8 mouse cellular contexts compared by ENCODE assay signal in genomic region chr9:21237368-21238003, GRCm38 (mm10). TPM values are rescaled to one million over a fixed set of nuclear protein-coding genes. Genes with fewer than 3 reads are reported as not detected.
A peak's percentile ranks its signal among the peaks of the same experiment; 100 is the strongest.
DNase-seq lines count a peak whose midpoint lies in the region; ATAC-seq and TF ChIP-seq lines count a peak whose summit lies in the region.

No protein-coding gene starts in this region.

- no peaks in the 10 kb centered on the region for H3K36me3 ChIP-seq in testis, adult 2 months (ENCODE audit: control insufficient read depth, insufficient read depth, low read length)
- peaks cover 18% of the 10 kb centered on the region; the same call in 1 of the 2 replicates for H3K36me3 ChIP-seq in forebrain, embryonic 15.5 days
- H3K36me3 ChIP-seq in kidney, embryonic 16.5 days (ENCODE audit: insufficient read depth, low read length), result peaks cover 28% of the 10 kb centered on the region
- peaks cover 44% of the 10 kb centered on the region for H3K36me3 ChIP-seq in midbrain, embryonic 10.5 days
- peaks cover 10% of the 10 kb centered on the region; the same call in 1 of the 2 replicates for H3K36me3 ChIP-seq in stomach, embryonic 16.5 days (ENCODE audit: control insufficient read depth, insufficient read depth, low read length)

- no peaks in the 10 kb centered on the region for H3K9me3 ChIP-seq in forebrain, embryonic 15.5 days
- H3K9me3 ChIP-seq in kidney, embryonic 16.5 days (ENCODE audit: low read length), result no peaks in the 10 kb centered on the region
- H3K9me3 ChIP-seq in midbrain, embryonic 10.5 days (replicated peaks), result no peaks in the 10 kb centered on the region
- H3K9me3 ChIP-seq in stomach, embryonic 16.5 days (replicated peaks; ENCODE audit: control insufficient read depth, low read length), result 0 out of 2 replicates have a peak, but pooled peaks cover under 1% of the 10 kb centered on the region

- H3K9ac ChIP-seq in forebrain, embryonic 15.5 days (replicated peaks), result peak overlapping the region; percentile 94
- peak overlapping the region; percentile 93 for H3K9ac ChIP-seq in kidney, embryonic 16.5 days (replicated peaks; ENCODE audit: low read length)
- H3K9ac ChIP-seq in stomach, embryonic 16.5 days (ENCODE audit: low read length), result peak overlapping the region; percentile 98

- 21% methylated on average over 19 of the region's 19 CpGs for WGBS in forebrain, embryonic 15.5 days
- 9% methylated on average over 19 of the region's 19 CpGs for WGBS in kidney, embryonic 16.5 days
- 23% methylated on average over 19 of the region's 19 CpGs for WGBS in midbrain, embryonic 10.5 days
- 17% methylated on average over 19 of the region's 19 CpGs for WGBS in stomach, embryonic 16.5 days

- H3K27ac ChIP-seq in testis, adult 2 months (ENCODE audit: control insufficient read depth, insufficient read depth, low read depth, low read length), result no peak overlapping the region; the same call in 1 of the 2 replicates
- H3K27ac ChIP-seq in forebrain, embryonic 15.5 days (replicated peaks), result peak overlapping the region; percentile 86
- H3K27ac ChIP-seq in kidney, embryonic 16.5 days (ENCODE audit: low read length), result peak overlapping the region; percentile 91
- peak overlapping the region; percentile 99 for H3K27ac ChIP-seq in midbrain, embryonic 10.5 days (replicated peaks)
- peak overlapping the region; percentile 93 for H3K27ac ChIP-seq in stomach, embryonic 16.5 days (ENCODE audit: low read length)

- TF ChIP-seq POLR2A in testis, adult 2 months (IDR thresholded peaks at IDR 0.05; ENCODE audit: control insufficient read depth, low read depth, low read length), result no peak

- peaks cover 18% of the 10 kb centered on the region for H3K4me1 ChIP-seq in testis, adult 2 months (ENCODE audit: control insufficient read depth, insufficient read depth, low read length)
- H3K4me1 ChIP-seq in forebrain, embryonic 15.5 days, result peaks cover 22% of the 10 kb centered on the region
- peaks cover 20% of the 10 kb centered on the region for H3K4me1 ChIP-seq in kidney, embryonic 16.5 days (ENCODE audit: insufficient read depth, low read length)
- H3K4me1 ChIP-seq in midbrain, embryonic 10.5 days, result peaks cover 27% of the 10 kb centered on the region
- H3K4me1 ChIP-seq in stomach, embryonic 16.5 days (ENCODE audit: control insufficient read depth, insufficient read depth, low read length), result peaks cover 16% of the 10 kb centered on the region

- 0 out of 2 replicates have a peak, but pooled peaks have one; percentile 33 for ATAC-seq in forebrain, embryonic 15.5 days (replicated peaks)
- no peak; the same call in 1 of the 2 replicates for ATAC-seq in kidney, embryonic 16.5 days (ENCODE audit: low FRiP score, low TSS enrichment)
- ATAC-seq in stomach, embryonic 16.5 days (ENCODE audit: insufficient read depth, low FRiP score), result no peak

- no peak for DNase-seq in testis, postnatal 10 days (ENCODE audit: low spot score)
- DNase-seq in c-Kit-positive CD71-positive TER-119-positive erythroid progenitor cells, embryonic 14.5 days (ENCODE audit: low spot score), result peak; percentile 45
- DNase-seq in midbrain, embryonic 10.5 days (ENCODE audit: low spot score), result peak; percentile 60
- no peak for DNase-seq in urinary bladder, postnatal 4 days (ENCODE audit: low spot score in 2 of 2)

- TF ChIP-seq CTCF in testis, adult 2 months (IDR thresholded peaks at IDR 0.05; ENCODE audit: control insufficient read depth, insufficient read depth, insufficient replicate concordance, low read depth, low read length), result no peak

- peak overlapping the region; percentile 90 for H3K4me3 ChIP-seq in testis, adult 2 months (ENCODE audit: control insufficient read depth, low read depth, low read length)
- peak overlapping the region; percentile 96 for H3K4me3 ChIP-seq in forebrain, embryonic 15.5 days
- peak overlapping the region; percentile 84 for H3K4me3 ChIP-seq in kidney, embryonic 16.5 days (ENCODE audit: low read length)
- peak overlapping the region; percentile 76 for H3K4me3 ChIP-seq in midbrain, embryonic 10.5 days
- peak overlapping the region; percentile 91 for H3K4me3 ChIP-seq in stomach, embryonic 16.5 days (replicated peaks; ENCODE audit: low read length)

- H3K4me2 ChIP-seq in forebrain, embryonic 15.5 days (replicated peaks), result peak overlapping the region; percentile 60
- peak overlapping the region; percentile 72 for H3K4me2 ChIP-seq in kidney, embryonic 16.5 days (replicated peaks; ENCODE audit: low read depth, low read length)
- H3K4me2 ChIP-seq in stomach, embryonic 16.5 days (ENCODE audit: low read depth, low read length), result peak overlapping the region; percentile 85

- H3K27me3 ChIP-seq in testis, adult 2 months (ENCODE audit: control insufficient read depth, insufficient read depth, low read length), result no peaks in the 10 kb centered on the region
- 0 out of 2 replicates have a peak, but pooled peaks cover under 1% of the 10 kb centered on the region for H3K27me3 ChIP-seq in forebrain, embryonic 15.5 days
- H3K27me3 ChIP-seq in kidney, embryonic 16.5 days (ENCODE audit: insufficient read depth, low read length), result no peaks in the 10 kb centered on the region; the same call in 1 of the 2 replicates
- peaks cover 38% of the 10 kb centered on the region for H3K27me3 ChIP-seq in midbrain, embryonic 10.5 days (ENCODE audit: low read depth, poor library complexity, severe bottlenecking)
- no peaks in the 10 kb centered on the region for H3K27me3 ChIP-seq in stomach, embryonic 16.5 days (ENCODE audit: control insufficient read depth, insufficient read depth, low read length)

RNA-seq across cellular contexts. Expression of gene Keap1, which starts 1.7 kb away (rescaled TPM):
- 46.9 and 52.8 TPM in 2 replicates for polyA plus RNA-seq in testis, adult 2 months (2012; rRNA removed)
- polyA plus RNA-seq in forebrain, embryonic 15.5 days (2015; fragmentation: Nextera tagmentation; extraction: Ambion mirVana), result 71.6 and 72.5 TPM in 2 replicates
- polyA plus RNA-seq in kidney, embryonic 16.5 days (2015; fragmentation: Nextera tagmentation; extraction: Ambion mirVana), result 67.4 and 68.1 TPM in 2 replicates
- polyA plus RNA-seq in midbrain, embryonic 10.5 days (2016; fragmentation: Nextera tagmentation; extraction: Ambion mirVana), result 47.1 and 50.8 TPM in 2 replicates
- 52.5 and 56.4 TPM in 2 replicates for polyA plus RNA-seq in stomach, embryonic 16.5 days (2015; fragmentation: Nextera tagmentation; extraction: Ambion mirVana)

RNA-seq across cellular contexts. Expression of gene S1pr5, which starts 10.8 kb away (rescaled TPM):
- polyA plus RNA-seq in testis, adult 2 months (2012; rRNA removed), result not detected in 2 replicates
- 1.6 TPM in 2 replicates for polyA plus RNA-seq in forebrain, embryonic 15.5 days (2015; fragmentation: Nextera tagmentation; extraction: Ambion mirVana)
- 0.13 and 0.14 TPM in 2 replicates for polyA plus RNA-seq in kidney, embryonic 16.5 days (2015; fragmentation: Nextera tagmentation; extraction: Ambion mirVana)
- polyA plus RNA-seq in midbrain, embryonic 10.5 days (2016; fragmentation: Nextera tagmentation; extraction: Ambion mirVana), result 0.10 and 0.11 TPM in 2 replicates
- 1.8 and 2.0 TPM in 2 replicates for polyA plus RNA-seq in stomach, embryonic 16.5 days (2015; fragmentation: Nextera tagmentation; extraction: Ambion mirVana)

RNA-seq across cellular contexts. Expression of gene Atg4d, which starts 27.6 kb away (rescaled TPM):
- 27.5 and 31.8 TPM in 2 replicates for polyA plus RNA-seq in testis, adult 2 months (2012; rRNA removed)
- polyA plus RNA-seq in forebrain, embryonic 15.5 days (2015; fragmentation: Nextera tagmentation; extraction: Ambion mirVana), result 53.1 and 55.0 TPM in 2 replicates
- polyA plus RNA-seq in kidney, embryonic 16.5 days (2015; fragmentation: Nextera tagmentation; extraction: Ambion mirVana), result 58.7 and 64.1 TPM in 2 replicates
- polyA plus RNA-seq in midbrain, embryonic 10.5 days (2016; fragmentation: Nextera tagmentation; extraction: Ambion mirVana), result 48.6 and 49.9 TPM in 2 replicates
- 53.3 and 55.7 TPM in 2 replicates for polyA plus RNA-seq in stomach, embryonic 16.5 days (2015; fragmentation: Nextera tagmentation; extraction: Ambion mirVana)

RNA-seq across cellular contexts. Expression of gene Kri1, which starts 50.3 kb away (rescaled TPM):
- 35.0 and 36.9 TPM in 2 replicates for polyA plus RNA-seq in testis, adult 2 months (2012; rRNA removed)
- polyA plus RNA-seq in forebrain, embryonic 15.5 days (2015; fragmentation: Nextera tagmentation; extraction: Ambion mirVana), result 18.0 and 18.1 TPM in 2 replicates
- polyA plus RNA-seq in kidney, embryonic 16.5 days (2015; fragmentation: Nextera tagmentation; extraction: Ambion mirVana), result 14.6 and 20.0 TPM in 2 replicates
- 16.2 and 21.0 TPM in 2 replicates for polyA plus RNA-seq in midbrain, embryonic 10.5 days (2016; fragmentation: Nextera tagmentation; extraction: Ambion mirVana)
- 15.2 and 18.2 TPM in 2 replicates for polyA plus RNA-seq in stomach, embryonic 16.5 days (2015; fragmentation: Nextera tagmentation; extraction: Ambion mirVana)

RNA-seq across cellular contexts. Expression of gene Cdkn2d, which starts 53.7 kb away (rescaled TPM):
- 98.6 and 107 TPM in 2 replicates for polyA plus RNA-seq in testis, adult 2 months (2012; rRNA removed)
- 91.3 and 97.9 TPM in 2 replicates for polyA plus RNA-seq in forebrain, embryonic 15.5 days (2015; fragmentation: Nextera tagmentation; extraction: Ambion mirVana)
- 50.9 and 51.7 TPM in 2 replicates for polyA plus RNA-seq in kidney, embryonic 16.5 days (2015; fragmentation: Nextera tagmentation; extraction: Ambion mirVana)
- 51.4 and 61.3 TPM in 2 replicates for polyA plus RNA-seq in midbrain, embryonic 10.5 days (2016; fragmentation: Nextera tagmentation; extraction: Ambion mirVana)
- 47.4 and 51.5 TPM in 2 replicates for polyA plus RNA-seq in stomach, embryonic 16.5 days (2015; fragmentation: Nextera tagmentation; extraction: Ambion mirVana)

Comparison
In these comparisons a context has a peak if more than half of its experiments do, and no peak if none do; other contexts are left out.
1. DNase-seq: peak in c-Kit-positive CD71-positive TER-119-positive erythroid progenitor cells, embryonic 14.5 days (single experiment) and midbrain, embryonic 10.5 days (single experiment); none in testis, postnatal 10 days (single experiment) and urinary bladder, postnatal 4 days (0 of 2).
2. Peak in every context shown above with its lines, with median percentiles within 50 percentile points of each other: H3K4me3 ChIP-seq, H3K4me2 ChIP-seq and H3K9ac ChIP-seq.